Mouse (Mus musculus): ENCODE results near the gene Zfp46.

Zfp46 gene

DNA sequence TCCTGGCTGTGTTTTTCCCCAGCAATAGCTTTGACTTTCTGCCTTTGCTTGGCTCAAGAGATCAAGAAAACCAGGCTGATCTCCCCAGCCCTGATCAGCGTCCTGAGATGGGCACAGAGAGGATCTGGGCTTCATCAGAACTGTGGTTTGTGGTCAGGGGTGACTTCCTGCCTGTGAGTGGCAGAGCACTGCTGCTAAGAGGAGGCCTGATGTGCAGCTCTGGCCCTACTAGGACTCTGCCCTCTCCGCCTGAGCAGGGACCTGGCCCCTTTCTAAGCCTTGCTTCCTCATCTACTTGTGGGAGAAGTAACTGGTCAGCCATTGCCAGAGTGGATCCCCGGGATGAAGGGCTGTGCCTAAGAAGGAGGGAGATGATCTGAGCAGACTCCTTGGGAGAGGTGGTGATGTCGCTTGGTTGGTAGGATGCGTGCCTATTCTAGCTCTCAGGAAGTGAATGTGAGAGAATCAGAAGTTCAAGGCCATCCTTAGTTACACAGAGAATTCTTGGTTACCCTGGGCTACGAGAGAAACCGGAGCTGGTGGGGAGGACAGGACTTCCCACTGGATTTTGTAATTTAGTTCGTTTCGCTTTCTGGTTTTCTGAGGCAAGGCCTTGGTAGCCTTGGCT lies 17.7 kb upstream of the Zfp46 start:
- peak; percentile 32 to 48 for DNase-seq (ENCODE audit: low read depth in 1 of 2, low spot score in 2 of 2)

DNA sequence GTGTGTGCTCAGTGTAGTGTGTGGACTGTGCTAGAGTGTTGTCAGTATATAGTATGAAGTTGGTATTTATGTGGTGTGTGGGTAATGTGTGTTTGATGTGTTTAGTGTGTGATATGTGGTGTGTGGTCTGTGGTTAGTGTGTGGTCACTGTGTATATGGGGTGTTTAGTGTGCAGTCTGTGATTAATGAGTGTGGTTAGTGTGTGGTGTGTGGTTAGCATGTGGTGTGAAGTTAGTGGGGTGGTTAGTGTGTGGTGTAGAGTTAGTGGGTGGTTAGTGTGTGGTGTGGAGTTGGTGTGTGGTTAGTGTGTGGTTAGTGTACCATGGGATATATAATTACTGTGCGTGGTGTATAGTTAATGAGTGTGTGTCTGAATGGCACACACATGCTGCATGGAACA lies 15.6 kb upstream of the Zfp46 start:
- no peak for DNase-seq (ENCODE audit: low read depth in 1 of 2, low spot score in 2 of 2)

DNA sequence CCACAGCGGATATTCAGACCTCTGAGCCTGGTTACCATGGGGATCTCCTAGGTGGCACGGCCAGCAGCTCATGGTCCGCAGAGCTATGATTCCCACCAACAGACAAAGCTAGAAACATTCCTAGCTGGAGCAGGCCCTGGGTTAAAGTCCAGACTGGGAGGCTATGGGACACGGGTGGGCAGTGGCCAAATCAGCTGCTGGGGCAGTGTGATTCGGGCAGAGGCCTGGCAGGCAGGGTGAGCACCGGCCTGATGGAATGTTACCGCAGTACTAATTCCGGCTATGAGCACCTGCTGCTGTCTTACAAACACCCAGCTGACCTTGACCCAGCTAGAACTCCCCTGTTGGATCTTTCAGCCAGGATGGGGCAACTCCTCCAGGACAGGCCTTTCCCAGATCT lies 13.8 kb upstream of the Zfp46 start:
- DNase-seq (ENCODE audit: low read depth in 1 of 2, low spot score in 2 of 2) = no peak

DNA sequence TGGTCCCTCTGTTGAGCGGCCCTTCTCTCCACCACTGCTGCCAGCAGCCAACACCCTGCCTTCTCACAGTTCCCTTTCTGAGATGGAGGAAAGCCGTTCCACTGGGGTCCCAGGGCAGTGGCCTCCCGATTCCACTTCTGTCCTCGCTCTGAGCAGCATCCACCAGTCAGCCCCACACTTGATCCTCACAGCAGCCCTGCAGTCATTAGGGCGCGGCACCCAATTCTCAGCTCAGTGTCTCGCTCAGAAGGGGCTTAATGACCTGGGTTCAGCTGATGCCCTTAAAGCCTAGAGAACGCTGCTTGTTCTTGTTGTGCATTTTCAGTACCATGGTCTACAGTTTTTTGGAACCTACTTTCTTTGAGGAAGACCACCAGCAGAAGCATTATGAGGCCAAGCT lies 3.4 kb upstream of the Zfp46 start:
- no peak for DNase-seq (ENCODE audit: low read depth in 1 of 2, low spot score in 2 of 2)

DNA sequence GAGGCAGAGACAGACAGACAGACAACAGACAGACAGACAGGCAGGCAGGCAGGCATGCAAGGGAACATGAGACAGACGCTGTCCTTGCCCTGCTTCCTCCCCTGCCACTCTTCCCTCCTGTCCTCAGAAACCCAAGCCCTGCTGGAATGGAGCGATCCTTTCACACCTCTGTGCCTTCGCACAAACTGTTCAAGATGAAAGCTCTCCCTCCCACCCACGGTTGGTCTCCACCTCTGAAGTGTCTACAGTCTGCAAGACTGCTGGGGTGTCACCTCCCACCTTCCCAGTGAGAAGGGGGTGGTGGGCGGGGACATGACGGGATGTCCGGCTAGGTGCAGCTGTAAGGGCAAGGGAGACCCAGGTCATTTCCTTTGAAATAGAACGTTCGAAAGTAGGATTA lies 2.9 kb upstream of the Zfp46 start:
- no peak for DNase-seq (ENCODE audit: low read depth in 1 of 2, low spot score in 2 of 2)

DNA sequence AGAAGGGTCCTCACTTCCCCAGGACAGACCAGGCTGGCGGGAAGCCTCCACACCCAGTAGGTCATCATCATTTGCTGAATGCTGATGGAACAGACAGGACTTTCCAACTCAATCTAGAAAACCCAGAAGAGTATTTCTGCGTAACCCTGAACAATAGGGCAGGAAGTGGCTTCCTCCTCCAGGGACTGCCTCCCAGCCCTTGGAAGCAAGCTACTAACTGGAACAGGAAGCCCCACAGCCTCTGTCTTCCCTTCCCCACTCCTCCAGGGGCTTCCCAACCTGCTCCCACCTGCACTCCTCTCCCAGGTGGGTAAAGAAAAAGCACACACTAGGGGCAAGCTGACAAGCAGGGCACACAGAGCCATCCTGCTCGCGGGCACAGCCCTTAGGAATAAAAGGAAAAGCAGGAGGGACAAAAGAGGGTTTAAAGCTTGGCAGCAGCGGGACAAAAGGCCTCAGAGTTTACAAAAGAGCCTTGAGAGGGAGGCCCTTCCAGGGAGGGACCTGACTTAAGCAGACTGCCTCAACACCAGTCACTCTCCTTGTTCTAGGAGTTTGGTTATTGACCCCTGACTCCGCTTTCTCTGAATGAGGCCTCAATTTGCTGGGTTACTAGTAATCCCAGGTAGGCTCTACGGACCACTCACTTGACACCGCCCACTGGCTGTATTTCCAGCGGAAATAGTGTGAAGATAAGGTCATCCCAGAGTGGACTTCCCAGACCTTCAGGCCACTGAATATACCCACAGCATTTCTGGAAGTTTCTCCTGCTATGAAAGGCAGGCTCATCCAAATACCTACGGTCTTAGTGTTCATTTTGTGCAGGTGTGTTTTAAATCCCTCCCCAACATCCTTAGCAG lies 1.6 kb upstream of the Zfp46 start:
- DNase-seq (ENCODE audit: low read depth in 1 of 2, low spot score in 2 of 2) = no peak

DNA sequence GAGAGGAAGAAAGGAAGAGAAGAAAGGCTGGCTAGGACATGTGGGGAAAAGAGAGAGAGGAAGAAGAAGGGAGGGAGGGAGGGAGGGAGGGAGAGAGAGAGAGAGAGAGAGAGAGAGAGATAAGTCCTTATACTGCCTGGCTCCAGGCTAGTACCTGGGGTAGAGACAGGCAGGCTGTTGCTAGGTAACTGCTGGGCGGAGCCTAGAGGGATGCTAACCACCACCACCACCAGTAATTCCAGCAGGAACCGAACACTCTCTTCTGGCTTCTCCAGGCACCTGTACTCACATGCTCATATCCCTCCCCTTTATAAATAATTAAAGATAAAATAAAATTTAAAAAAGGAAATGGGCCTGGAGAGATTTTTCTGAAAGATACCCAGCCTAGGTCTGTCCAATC lies 700 bp upstream of the Zfp46 start:
- no peak for DNase-seq (ENCODE audit: low read depth in 1 of 2, low spot score in 2 of 2)

DNA sequence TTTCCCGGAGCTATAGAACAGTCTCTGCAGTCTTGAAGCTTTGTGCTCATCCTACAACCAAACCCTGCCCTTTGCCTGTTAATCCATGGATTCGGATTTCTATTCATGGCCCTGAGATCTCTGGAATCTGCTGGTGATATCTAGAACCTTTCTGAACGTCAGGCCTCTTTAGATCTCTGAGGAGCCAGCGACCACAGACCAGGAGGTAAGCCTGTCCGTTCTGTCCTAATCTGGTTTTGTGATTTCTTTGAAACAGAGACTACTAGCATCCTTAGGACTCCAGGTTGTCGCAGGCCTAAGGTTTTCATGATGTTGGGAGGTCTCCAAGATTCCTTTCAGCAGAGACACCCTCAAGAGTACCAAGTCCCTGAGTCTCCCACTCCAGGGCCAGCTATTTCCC lies 408 bp downstream of the Zfp46 start:
- no peak for DNase-seq (ENCODE audit: low read depth in 1 of 2, low spot score in 2 of 2)

DNA sequence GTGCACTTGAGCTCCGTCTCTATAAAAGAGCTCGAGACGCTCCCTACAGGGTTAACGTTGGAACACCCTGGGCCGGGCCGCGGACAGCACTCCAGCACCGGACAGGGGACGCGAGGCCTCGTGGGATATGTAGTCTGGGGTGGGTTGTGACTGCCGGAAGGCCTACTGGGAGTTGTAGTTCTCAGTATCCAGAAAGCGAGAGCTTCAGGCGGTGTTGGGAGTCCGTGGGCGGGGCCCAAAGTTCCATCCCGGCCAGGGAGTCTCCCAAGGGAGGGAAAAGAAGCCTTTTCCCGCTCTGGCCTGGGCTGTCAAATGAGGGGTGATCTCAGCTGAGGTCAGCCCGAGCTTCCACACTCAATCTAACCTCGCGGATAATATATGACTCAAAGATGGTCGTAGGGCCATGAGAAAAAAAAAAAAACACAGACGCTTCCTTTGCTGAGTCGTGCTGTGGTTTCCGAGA lies 896 bp downstream of the Zfp46 start:
- DNase-seq (ENCODE audit: low read depth in 1 of 2, low spot score in 2 of 2) = peak; percentile 76 to 80

DNA sequence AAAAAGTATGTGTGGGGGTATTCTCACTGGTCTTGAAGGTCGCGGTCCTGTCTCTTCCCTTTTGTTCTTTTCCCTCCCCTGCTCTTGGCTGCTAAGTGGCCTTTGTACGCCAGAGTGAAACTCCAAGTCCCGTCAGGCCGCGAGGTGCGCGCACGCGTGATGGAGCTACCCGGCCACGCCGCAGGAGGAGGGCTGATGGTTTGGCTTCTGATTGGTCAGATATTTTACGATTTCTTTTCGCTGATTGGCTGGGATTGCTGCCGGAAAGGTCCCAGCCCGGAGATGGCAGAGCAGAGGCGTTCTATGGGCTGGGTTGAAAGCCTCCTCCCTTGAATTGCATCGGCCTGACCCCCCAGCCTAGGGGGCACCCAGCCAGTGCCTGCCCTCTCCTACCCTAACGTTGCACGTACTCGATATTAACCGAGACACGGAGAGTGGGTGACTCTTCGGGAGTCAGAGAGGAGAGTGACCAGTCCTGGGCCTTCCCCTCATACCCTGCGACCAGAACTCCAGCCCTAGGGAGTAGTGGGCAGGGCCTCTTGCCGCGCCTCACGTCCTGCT lies 1.4 kb downstream of the Zfp46 start:
- peak; percentile 79 to 87 for DNase-seq (ENCODE audit: low read depth in 1 of 2, low spot score in 2 of 2)

DNA sequence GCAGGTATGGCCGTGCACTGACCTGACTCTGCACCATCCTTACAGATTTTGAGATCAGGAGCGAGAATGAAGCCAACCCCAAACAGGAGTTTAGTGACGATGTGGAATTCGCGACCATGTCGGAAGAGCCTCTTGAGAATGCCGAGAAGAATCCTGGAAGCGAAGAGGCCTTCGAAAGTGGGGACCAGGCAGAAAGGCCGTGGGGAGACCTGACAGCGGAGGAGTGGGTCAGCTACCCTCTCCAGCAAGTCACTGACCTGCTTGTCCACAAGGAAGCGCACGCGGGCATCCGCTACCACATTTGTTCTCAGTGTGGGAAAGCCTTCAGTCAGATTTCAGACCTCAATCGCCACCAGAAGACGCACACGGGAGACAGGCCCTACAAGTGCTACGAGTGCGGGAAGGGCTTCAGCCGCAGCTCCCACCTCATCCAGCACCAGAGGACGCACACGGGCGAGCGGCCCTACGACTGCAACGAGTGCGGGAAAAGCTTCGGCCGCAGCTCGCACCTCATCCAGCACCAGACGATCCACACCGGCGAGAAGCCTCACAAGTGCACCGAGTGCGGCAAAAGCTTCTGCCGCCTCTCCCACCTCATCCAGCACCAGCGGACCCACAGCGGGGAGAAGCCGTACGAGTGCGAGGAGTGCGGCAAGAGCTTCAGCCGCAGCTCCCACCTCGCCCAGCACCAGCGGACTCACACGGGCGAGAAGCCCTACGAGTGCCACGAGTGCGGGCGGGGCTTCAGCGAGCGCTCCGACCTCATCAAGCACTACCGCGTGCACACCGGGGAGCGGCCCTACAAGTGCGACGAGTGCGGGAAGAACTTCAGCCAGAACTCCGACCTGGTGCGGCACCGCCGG lies 5.7 kb downstream of the Zfp46 start:
- DNase-seq (ENCODE audit: low read depth in 1 of 2, low spot score in 2 of 2) = no peak

DNA sequence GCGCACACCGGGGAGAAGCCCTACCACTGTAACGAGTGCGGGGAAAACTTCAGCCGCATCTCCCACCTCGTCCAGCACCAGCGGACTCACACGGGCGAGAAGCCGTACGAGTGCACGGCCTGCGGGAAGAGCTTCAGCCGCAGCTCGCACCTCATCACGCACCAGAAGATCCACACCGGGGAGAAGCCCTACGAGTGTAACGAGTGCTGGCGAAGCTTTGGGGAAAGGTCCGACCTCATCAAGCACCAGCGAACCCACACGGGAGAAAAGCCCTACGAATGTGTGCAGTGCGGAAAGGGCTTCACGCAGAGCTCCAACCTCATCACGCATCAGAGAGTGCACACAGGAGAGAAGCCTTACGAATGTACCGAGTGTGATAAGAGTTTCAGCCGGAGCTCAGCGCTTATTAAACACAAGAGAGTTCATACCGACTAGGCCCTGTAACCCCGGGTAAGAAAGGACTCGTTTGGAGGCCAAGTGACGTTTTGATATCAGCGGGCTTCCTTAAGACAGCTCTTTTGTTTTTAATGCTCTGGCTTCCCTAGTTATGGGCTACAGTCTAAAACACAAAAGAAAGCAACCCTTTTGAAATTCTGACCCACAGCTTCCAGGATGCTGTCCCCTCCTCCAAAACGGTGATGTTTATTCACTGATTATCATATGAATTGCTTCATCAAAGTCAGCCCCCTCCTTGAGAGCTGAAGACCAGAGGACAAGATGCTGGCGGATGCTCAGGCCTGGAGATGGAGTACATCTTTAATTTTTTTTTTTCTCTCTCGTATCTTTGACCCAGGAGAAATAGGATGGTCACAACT lies 6.5 kb downstream of the Zfp46 start:
- DNase-seq (ENCODE audit: low read depth in 1 of 2, low spot score in 2 of 2) = no peak

DNA sequence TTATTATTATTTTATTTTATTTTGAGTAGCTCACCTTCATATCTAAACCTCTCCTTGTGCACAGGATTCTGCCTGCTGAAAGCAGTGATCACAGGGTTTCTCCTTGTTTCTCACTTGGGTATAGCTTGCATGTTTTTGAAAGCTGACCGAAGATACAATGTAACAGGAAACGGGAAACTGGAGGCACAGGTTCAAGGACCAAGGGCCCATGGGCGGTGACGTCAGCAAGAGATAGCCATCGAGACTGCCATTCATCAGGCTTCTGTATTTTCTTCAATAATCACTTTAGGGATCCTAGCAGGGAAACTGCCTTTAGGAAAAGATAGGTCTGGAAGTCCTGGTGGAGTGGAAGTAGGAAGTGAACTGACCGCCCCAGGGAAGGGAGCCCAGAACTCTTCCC lies 7.2 kb downstream of the Zfp46 start:
- no peak for DNase-seq (ENCODE audit: low read depth in 1 of 2, low spot score in 2 of 2)

DNA sequence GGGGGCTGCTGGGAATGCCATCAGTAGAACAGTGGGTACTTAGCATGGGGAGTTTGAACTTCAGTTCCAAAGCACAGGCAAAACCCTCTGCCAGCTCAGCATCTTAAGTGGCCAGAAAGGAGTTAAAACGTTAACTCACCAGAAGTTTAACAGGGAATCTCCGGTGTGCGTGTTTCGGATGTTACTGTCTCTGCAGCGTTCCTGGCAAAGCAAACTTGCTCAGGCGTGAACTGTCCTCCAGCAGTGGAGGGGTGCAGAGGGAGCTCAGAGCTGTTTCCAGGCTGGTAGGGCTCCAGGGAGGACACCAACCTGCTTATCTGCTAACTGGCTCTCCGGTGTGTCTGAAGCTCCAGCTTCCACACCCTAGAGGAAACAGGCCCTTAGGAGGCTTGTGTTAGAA lies 11.5 kb downstream of the Zfp46 start:
- DNase-seq (ENCODE audit: low read depth in 1 of 2, low spot score in 2 of 2) = no peak

DNA sequence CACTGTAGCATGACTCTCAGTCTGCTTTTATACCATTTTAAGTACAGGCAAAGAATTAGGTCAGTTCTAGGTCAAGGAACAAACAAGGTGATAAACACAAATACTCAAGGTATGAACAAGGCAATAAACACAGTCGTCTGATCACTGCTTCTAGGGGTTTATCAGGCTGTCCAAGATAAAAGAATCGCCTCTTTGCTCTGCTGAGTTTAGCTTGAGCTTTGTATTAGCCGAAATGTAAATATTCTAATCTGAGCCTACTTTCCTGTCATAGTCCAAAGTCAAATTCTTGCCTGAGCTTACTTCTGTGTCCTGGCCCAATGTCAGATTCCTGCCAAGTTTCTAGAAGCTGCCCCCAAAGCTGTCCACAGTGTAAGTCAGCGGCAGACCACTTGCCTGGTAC lies 18.0 kb downstream of the Zfp46 start:
- no peak for DNase-seq (ENCODE audit: low read depth in 1 of 2, low spot score in 2 of 2)

DNA sequence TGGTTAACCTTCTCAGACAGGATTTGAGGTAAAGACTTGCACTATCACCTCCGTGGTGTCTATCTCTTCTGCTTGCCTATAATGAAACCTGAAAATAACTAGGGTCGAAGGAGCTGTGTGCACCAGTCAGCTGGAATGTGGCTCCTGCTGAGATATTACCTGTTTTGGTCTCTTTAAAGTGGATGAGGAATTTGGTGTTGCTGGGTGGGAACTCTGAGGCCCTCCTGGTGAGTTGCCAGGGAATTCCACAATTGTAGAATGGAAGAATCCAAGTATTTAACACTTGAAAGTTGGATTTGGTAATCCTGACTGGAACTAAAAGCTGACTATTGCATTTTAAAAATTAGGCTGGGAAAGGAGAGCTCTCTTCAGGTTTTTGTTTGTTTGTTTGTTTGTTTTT lies 19.7 kb downstream of the Zfp46 start:
- DNase-seq (ENCODE audit: low read depth in 1 of 2, low spot score in 2 of 2) = no peak

DNA sequence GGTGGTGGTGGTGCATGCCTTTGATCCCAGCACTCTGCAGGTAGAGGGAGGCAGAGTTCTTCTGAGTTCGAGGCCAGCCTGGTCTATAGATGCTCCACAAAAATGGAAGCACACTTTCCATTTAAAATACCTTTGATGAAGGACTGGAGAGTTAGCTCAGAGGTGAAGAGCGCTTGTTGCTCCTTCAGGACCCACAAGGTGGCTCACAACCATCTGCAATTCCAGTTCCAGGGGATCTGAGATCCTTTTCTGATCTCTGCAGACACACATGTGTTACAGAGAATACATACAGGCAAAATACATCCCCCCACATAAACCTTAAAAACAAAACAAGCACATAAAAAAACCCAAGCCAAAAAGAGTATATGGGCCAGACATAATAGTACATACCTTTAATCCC lies 23.9 kb downstream of the Zfp46 start:
- DNase-seq (ENCODE audit: low read depth in 1 of 2, low spot score in 2 of 2) = no peak

DNA sequence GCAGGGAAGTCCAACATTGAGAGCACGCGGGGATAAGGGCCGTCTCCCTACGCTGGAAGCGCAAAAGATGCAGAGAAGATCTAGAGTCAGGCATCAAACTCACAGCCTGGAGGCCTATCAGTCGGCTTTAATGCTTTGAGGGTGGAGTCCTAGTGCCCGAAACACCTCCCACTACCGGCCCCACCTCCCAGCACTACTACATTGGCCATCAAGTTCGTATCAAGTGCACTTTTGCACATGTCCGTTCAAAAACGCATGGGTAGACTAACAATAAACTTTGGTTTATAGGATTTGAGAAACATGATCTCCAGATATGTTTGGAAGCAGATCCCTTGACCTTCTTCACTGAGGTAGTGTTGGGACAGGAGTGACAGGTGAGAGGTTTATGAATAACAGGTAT lies 25.3 kb downstream of the Zfp46 start:
- DNase-seq (ENCODE audit: low read depth in 1 of 2, low spot score in 2 of 2) = peak; percentile 19 to 25

DNA sequence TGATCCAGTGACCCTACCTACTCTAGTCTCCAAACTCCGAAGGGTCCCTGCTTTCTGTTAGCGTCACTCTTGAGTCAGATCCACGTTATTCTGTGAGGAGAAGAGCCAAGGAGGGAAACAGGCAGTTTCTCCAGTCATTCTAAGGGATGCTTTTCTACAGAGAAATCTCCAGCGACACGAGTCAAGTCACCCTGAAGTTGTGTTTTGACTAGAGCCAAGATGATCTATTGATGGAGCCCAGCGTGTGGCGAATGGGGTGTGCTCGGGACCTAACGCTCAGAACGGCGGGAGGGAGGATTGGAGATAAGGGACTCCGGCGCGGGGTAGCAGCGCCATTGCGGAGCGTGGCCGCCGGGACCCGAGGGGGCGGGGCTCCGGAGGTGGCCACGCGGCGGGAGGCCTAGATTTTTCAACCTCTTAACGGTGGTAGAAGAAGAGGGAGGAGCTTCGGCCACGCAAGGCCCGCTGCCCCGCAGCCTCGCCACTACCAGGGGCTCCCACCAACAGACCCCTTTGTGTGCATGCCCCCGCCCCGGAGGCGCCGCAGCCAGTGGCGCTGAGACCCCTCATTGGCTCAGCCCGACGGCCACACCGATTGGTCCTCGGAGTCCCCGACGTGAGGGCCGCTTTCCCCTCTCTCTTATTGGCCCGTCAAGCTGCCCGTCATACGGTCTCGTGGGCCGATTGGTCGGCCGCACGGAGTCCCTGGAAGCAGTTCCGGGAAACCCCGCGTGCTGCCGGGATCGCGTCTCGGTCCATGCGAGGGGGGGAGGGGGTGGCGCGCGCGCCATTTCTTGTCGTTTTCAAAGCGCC lies 26.0 kb downstream of the Zfp46 start, which contains the start of gene Hnrnpr:
TSS of gene Hnrnpr (plus strand) at position 714 of the 813 bp plus-strand sequence.
- peak; percentile 93 to 95 for DNase-seq (ENCODE audit: low read depth in 1 of 2, low spot score in 2 of 2)

Data from monocyte, adult 2 months (primary cell).